Mouse (Mus musculus): ENCODE results near the gene Anpep. TPM values are rescaled to one million over a fixed set of nuclear protein-coding genes. Genes with fewer than 3 reads are reported as not detected.

Gene Anpep
- total and polyA plus RNA-seq, 3 experiments = 7.6 to 77.2 (median 40.2) TPM

- TF ChIP-seq MEF2A (IDR thresholded peaks at IDR 0.05; ENCODE audit: extremely low read depth, insufficient replicate concordance, low read depth, low read length, poor library complexity, severe bottlenecking) = no peak
- peak; percentile 88 for TF ChIP-seq MAFK (IDR thresholded peaks at IDR 0.05; ENCODE audit: borderline replicate concordance, low read depth, low read length)
- TF ChIP-seq CHD2 (IDR thresholded peaks at IDR 0.05; ENCODE audit: low read length) = no peak
- peak; percentile 37; the same call in 1 of the 2 replicates for TF ChIP-seq POLR2AphosphoS2 (IDR thresholded peaks at IDR 0.05; ENCODE audit: low read length)
- peak; percentile 32; the same call in 1 of the 2 replicates for TF ChIP-seq BHLHE40 (IDR thresholded peaks at IDR 0.05; ENCODE audit: borderline replicate concordance, low read depth, low read length)
- peak; percentile 53 for TF ChIP-seq TAL1 (IDR thresholded peaks at IDR 0.05; ENCODE audit: low read length)
These were observed 39.9 kb upstream of the Anpep start (continued) for GRCm38 (mm10) chr7:79900753-79901152.

- H3K36me3 ChIP-seq (ENCODE audit: control insufficient read depth in 1 of 2, insufficient read depth in 2 of 2, low read length in 2 of 2) = peaks cover 0 to 8% of the 10 kb centered on the region in 2 experiments
- H3K4me3 ChIP-seq (ENCODE audit: control insufficient read depth in 1 of 2, insufficient read depth in 1 of 2, low read depth in 2 of 2, low read length in 2 of 2) = no peak overlapping the region
- DNase-seq (ENCODE audit: low read depth, low spot score) = no peak
- H3K9me3 ChIP-seq (replicated peaks; ENCODE audit: insufficient read depth, low read length) = no peaks in the 10 kb centered on the region
- no peak overlapping the region for H3K9ac ChIP-seq (ENCODE audit: control insufficient read depth, low read depth, low read length, poor library complexity, severe bottlenecking)
- no peaks in the 10 kb centered on the region for H3K79me2 ChIP-seq (ENCODE audit: control insufficient read depth, insufficient read depth, low read length, poor library complexity)
- TF ChIP-seq MEF2A (IDR thresholded peaks at IDR 0.05; ENCODE audit: extremely low read depth, insufficient replicate concordance, low read depth, low read length, poor library complexity, severe bottlenecking) (no peak), POLR2AphosphoS5 (IDR thresholded peaks at IDR 0.05; ENCODE audit: borderline replicate concordance, low read depth, low read length) (no peak), MYB (IDR thresholded peaks at IDR 0.05; ENCODE audit: low read depth, low read length) (no peak), BHLHE40 (IDR thresholded peaks at IDR 0.05; ENCODE audit: borderline replicate concordance, low read depth, low read length) (no peak), ZNF384 (IDR thresholded peaks at IDR 0.05; ENCODE audit: low read depth, low read length) (no peak), RAD21 (IDR thresholded peaks at IDR 0.05; ENCODE audit: low read depth, low read length) (no peak), ZMIZ1 (IDR thresholded peaks at IDR 0.05; ENCODE audit: low read depth, low read length) (no peak), NELFE (IDR thresholded peaks at IDR 0.05; ENCODE audit: low read depth, low read length) (no peak), ZKSCAN1 (IDR thresholded peaks at IDR 0.05; ENCODE audit: low read depth, low read length) (no peak)
- no peak overlapping the region for H3K27ac ChIP-seq (ENCODE audit: control insufficient read depth, low read depth, low read length)
- H3K27me3 ChIP-seq (ENCODE audit: control insufficient read depth in 1 of 2, insufficient read depth in 2 of 2, low read length in 2 of 2) = no peaks in the 10 kb centered on the region
- H3K4me1 ChIP-seq (ENCODE audit: control insufficient read depth in 1 of 2, insufficient read depth in 2 of 2, low read length in 2 of 2) = peaks cover 10 to 12% of the 10 kb centered on the region in 2 experiments
These were observed 34.4 kb upstream of the Anpep start for GRCm38 (mm10) chr7:79895225-79895624.

GRCm38 (mm10) chr7:79894790-79895189 is 33.9 kb upstream of the Anpep start:
- Histone ChIP-seq H3K36me3 (ENCODE audit: control insufficient read depth in 1 of 2, insufficient read depth in 2 of 2, low read length in 2 of 2) (peaks cover 0 to 3% of the 10 kb centered on the region in 2 experiments), H3K9ac (ENCODE audit: control insufficient read depth, low read depth, low read length, poor library complexity, severe bottlenecking) (no peak overlapping the region), H3K79me2 (ENCODE audit: control insufficient read depth, insufficient read depth, low read length, poor library complexity) (no peaks in the 10 kb centered on the region), H3K27me3 (ENCODE audit: control insufficient read depth in 1 of 2, insufficient read depth in 2 of 2, low read length in 2 of 2) (no peaks in the 10 kb centered on the region), H3K4me1 (ENCODE audit: control insufficient read depth in 1 of 2, insufficient read depth in 2 of 2, low read length in 2 of 2) (peaks cover 5 to 8% of the 10 kb centered on the region in 2 experiments; a peak in 3 of 4 replicates), H3K4me3 (ENCODE audit: control insufficient read depth in 1 of 2, insufficient read depth in 1 of 2, low read depth in 2 of 2, low read length in 2 of 2) (no peak overlapping the region), H3K27ac (ENCODE audit: control insufficient read depth, low read depth, low read length) (no peak overlapping the region), H3K9me3 (replicated peaks; ENCODE audit: insufficient read depth, low read length) (no peaks in the 10 kb centered on the region)
- no peak for TF ChIP-seq NELFE (IDR thresholded peaks at IDR 0.05; ENCODE audit: low read depth, low read length)
- TF ChIP-seq MAFK (IDR thresholded peaks at IDR 0.05; ENCODE audit: borderline replicate concordance, low read depth, low read length) = peak; percentile 92
- TF ChIP-seq MYB (IDR thresholded peaks at IDR 0.05; ENCODE audit: low read depth, low read length) = no peak
- DNase-seq (ENCODE audit: low read depth, low spot score) = no peak
